8 mouse cellular contexts compared by ENCODE assay signal in the genomic region with DNA sequence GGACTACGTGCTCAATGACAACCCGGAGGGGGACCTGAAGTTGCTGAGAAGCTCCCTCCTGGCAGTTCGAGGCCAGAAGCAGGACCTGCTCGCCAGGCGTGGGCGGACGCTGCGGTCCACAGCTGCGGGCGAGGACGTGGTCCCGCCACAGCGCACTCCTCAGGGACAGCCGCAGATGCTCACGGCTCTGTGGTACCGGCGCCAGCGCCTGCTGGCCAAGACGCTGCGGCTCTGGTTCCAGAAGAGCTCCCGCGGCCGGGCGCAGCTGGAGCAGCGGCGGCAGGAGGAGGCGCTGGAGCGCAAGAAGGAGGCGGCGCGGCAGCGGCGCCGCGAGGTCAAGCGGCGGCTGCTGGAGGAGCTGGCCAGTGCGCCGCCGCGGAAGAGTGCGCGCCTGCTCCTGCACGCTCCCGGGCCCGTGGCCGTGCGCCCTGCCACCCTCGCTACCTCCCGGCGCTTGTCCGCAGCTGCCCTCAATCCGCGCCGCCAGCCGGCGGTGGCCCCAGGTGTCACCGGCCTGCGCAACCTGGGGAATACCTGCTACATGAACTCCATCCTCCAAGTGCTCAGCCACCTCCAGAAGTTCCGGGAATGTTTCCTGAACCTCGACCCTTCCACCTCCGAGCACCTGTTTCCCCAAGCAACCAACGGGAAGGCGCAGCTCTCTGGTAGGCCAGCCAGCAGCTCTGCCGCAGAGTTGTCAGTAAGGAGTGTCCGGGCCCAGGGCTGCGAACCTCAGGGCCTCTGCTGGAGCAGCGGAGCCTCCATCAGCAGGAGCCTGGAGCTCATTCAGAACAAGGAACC. TPM values are rescaled to one million over a fixed set of nuclear protein-coding genes. Genes with fewer than 3 reads are reported as not detected.
A peak's percentile ranks its signal among the peaks of the same experiment; 100 is the strongest.
DNase-seq lines count a peak whose midpoint lies in the region; ATAC-seq and TF ChIP-seq lines count a peak whose summit lies in the region.

No protein-coding gene starts in this region.

- peak in 1 of 2 experiments; percentile 27 for DNase-seq in layer of hippocampus, adult 2 months (ENCODE audit: low spot score in 2 of 2)
- DNase-seq in layer of hippocampus, adult 8-10 months (ENCODE audit: low spot score in 2 of 2), result no peak
- DNase-seq in gastrocnemius, postnatal 25 days, result peak; percentile 78
- DNase-seq in urinary bladder, postnatal 25 days (ENCODE audit: low spot score), result peak; percentile 48

- ATAC-seq in common myeloid progenitor, adult 5-6 weeks (replicated peaks; ENCODE audit: low read depth, poor library complexity, severe bottlenecking), result peak; percentile 53
- ATAC-seq in hindbrain, embryonic 16.5 days, result peak; percentile 49
- ATAC-seq in limb, embryonic 15.5 days (ENCODE audit: insufficient number of reproducible peaks, low FRiP score, low TSS enrichment, low read depth), result peak; percentile 65; the same call in 1 of the 2 replicates
- ATAC-seq in midbrain, embryonic 15.5 days (replicated peaks), result peak; percentile 51

- peak; percentile 27; the same call in 1 of the 2 replicates for TF ChIP-seq CTCF in layer of hippocampus, adult 2 months (conservative IDR thresholded peaks at IDR 0.05)

- H3K4me1 ChIP-seq in hindbrain, embryonic 16.5 days (ENCODE audit: control insufficient read depth, insufficient read depth, low read depth, low read length), result peaks cover 15% of the 10 kb centered on the region
- peaks cover 14% of the 10 kb centered on the region for H3K4me1 ChIP-seq in limb, embryonic 15.5 days
- peaks cover 21% of the 10 kb centered on the region for H3K4me1 ChIP-seq in midbrain, embryonic 15.5 days

- peak overlapping the region; percentile 84 for H3K4me2 ChIP-seq in hindbrain, embryonic 16.5 days (ENCODE audit: low read length)
- H3K4me2 ChIP-seq in limb, embryonic 15.5 days, result peak overlapping the region; percentile 81
- H3K4me2 ChIP-seq in midbrain, embryonic 15.5 days, result peak overlapping the region; percentile 63

- H3K36me3 ChIP-seq in hindbrain, embryonic 16.5 days (ENCODE audit: control insufficient read depth, insufficient read depth, low read length), result peaks cover 4% of the 10 kb centered on the region; the same call in 1 of the 2 replicates
- peaks cover 13% of the 10 kb centered on the region; the same call in 1 of the 2 replicates for H3K36me3 ChIP-seq in limb, embryonic 15.5 days
- H3K36me3 ChIP-seq in midbrain, embryonic 15.5 days (replicated peaks), result peaks cover 7% of the 10 kb centered on the region; the same call in 1 of the 2 replicates

- H3K9me3 ChIP-seq in hindbrain, embryonic 16.5 days (ENCODE audit: control insufficient read depth, low read length), result no peaks in the 10 kb centered on the region
- H3K9me3 ChIP-seq in limb, embryonic 15.5 days, result no peaks in the 10 kb centered on the region
- H3K9me3 ChIP-seq in midbrain, embryonic 15.5 days, result no peaks in the 10 kb centered on the region

- peak overlapping the region; percentile 61 for H3K9ac ChIP-seq in hindbrain, embryonic 16.5 days (ENCODE audit: low read depth, low read length)
- 0 out of 2 replicates have a peak overlapping the region, but pooled peaks have one; percentile 31 for H3K9ac ChIP-seq in limb, embryonic 15.5 days
- peak overlapping the region; percentile 31; the same call in 1 of the 2 replicates for H3K9ac ChIP-seq in midbrain, embryonic 15.5 days

- H3K27me3 ChIP-seq in hindbrain, embryonic 16.5 days (replicated peaks; ENCODE audit: control insufficient read depth, insufficient read depth, low read length), result no peaks in the 10 kb centered on the region; the same call in none of the 2 replicates
- peaks cover 20% of the 10 kb centered on the region for H3K27me3 ChIP-seq in limb, embryonic 15.5 days
- no peaks in the 10 kb centered on the region for H3K27me3 ChIP-seq in midbrain, embryonic 15.5 days (replicated peaks)

- H3K27ac ChIP-seq in layer of hippocampus, adult 2 months, result peak overlapping the region; percentile 80
- no peak overlapping the region for H3K27ac ChIP-seq in hindbrain, embryonic 16.5 days (ENCODE audit: low read depth, low read length)
- H3K27ac ChIP-seq in limb, embryonic 15.5 days, result peak overlapping the region; percentile 22; the same call in 1 of the 2 replicates
- H3K27ac ChIP-seq in midbrain, embryonic 15.5 days, result no peak overlapping the region

- peak overlapping the region; percentile 59 for H3K4me3 ChIP-seq in layer of hippocampus, adult 2 months
- peak overlapping the region; percentile 45 for H3K4me3 ChIP-seq in hindbrain, embryonic 16.5 days (ENCODE audit: low read length)
- H3K4me3 ChIP-seq in limb, embryonic 15.5 days, result peak overlapping the region; percentile 45
- peak overlapping the region; percentile 33 for H3K4me3 ChIP-seq in midbrain, embryonic 15.5 days

- WGBS in hindbrain, embryonic 16.5 days, result 6% methylated on average over 44 of the region's 68 CpGs
- WGBS in limb, embryonic 15.5 days, result 4% methylated on average over 66 of the region's 68 CpGs
- 5% methylated on average over 68 of the region's 68 CpGs for WGBS in midbrain, embryonic 15.5 days

RNA-seq across cellular contexts. Expression of gene Tomm6, which starts 15.7 kb away (rescaled TPM):
- total RNA-seq in layer of hippocampus, adult 2 months (2021), result 100 to 1,000 TPM; 204 to 205 TPM
- 100 to 1,000 TPM; 170 to 219 (median 199) TPM for total RNA-seq in layer of hippocampus, adult 8-10 months (2022)
- total RNA-seq in common myeloid progenitor, adult 5-6 weeks (2017), result 64.8 and 74.6 TPM in 2 replicates
- total RNA-seq in gastrocnemius, postnatal 25 days (2021), result 100 to 1,000 TPM; 120 to 121 TPM
- polyA plus RNA-seq in hindbrain, embryonic 16.5 days (2015; fragmentation: Nextera tagmentation; extraction: Ambion mirVana), result 264 and 286 TPM in 2 replicates
- 386 and 389 TPM in 2 replicates for polyA plus RNA-seq in limb, embryonic 15.5 days (2015; fragmentation: Nextera tagmentation; extraction: Ambion mirVana)
- 242 and 256 TPM in 2 replicates for polyA plus RNA-seq in midbrain, embryonic 15.5 days (2015; fragmentation: Nextera tagmentation; extraction: Ambion mirVana)

RNA-seq across cellular contexts. Expression of gene Frs3, which starts 16.3 kb away (rescaled TPM):
- 10 to 100 TPM; 23.8 to 29.0 TPM for total RNA-seq in layer of hippocampus, adult 2 months (2021)
- total RNA-seq in layer of hippocampus, adult 8-10 months (2022), result 10 to 100 TPM; 28.6 to 36.7 (median 31.2) TPM
- total RNA-seq in common myeloid progenitor, adult 5-6 weeks (2017), result 0.92 and 1.6 TPM in 2 replicates
- total RNA-seq in gastrocnemius, postnatal 25 days (2021), result 1 to 10 TPM; 3.9 to 4.0 TPM
- polyA plus RNA-seq in hindbrain, embryonic 16.5 days (2015; fragmentation: Nextera tagmentation; extraction: Ambion mirVana), result 55.7 and 58.1 TPM in 2 replicates
- 4.1 and 4.4 TPM in 2 replicates for polyA plus RNA-seq in limb, embryonic 15.5 days (2015; fragmentation: Nextera tagmentation; extraction: Ambion mirVana)
- polyA plus RNA-seq in midbrain, embryonic 15.5 days (2015; fragmentation: Nextera tagmentation; extraction: Ambion mirVana), result 46.7 and 49.0 TPM in 2 replicates

RNA-seq across cellular contexts. Expression of gene Gm21981, which starts 21.7 kb away (rescaled TPM):
- total RNA-seq in layer of hippocampus, adult 2 months (2021), result 1 to 10 TPM; 4.1 to 4.4 TPM
- 1 to 10 TPM; 3.3 to 4.3 (median 3.6) TPM for total RNA-seq in layer of hippocampus, adult 8-10 months (2022)
- 0.10 and 0.41 TPM in 2 replicates for total RNA-seq in common myeloid progenitor, adult 5-6 weeks (2017)
- total RNA-seq in gastrocnemius, postnatal 25 days (2021), result under 1 TPM; 0.61 to 0.70 TPM
- 1.4 TPM in 2 replicates for polyA plus RNA-seq in hindbrain, embryonic 16.5 days (2015; fragmentation: Nextera tagmentation; extraction: Ambion mirVana)
- 0.13 and 0.41 TPM in 2 replicates for polyA plus RNA-seq in limb, embryonic 15.5 days (2015; fragmentation: Nextera tagmentation; extraction: Ambion mirVana)
- polyA plus RNA-seq in midbrain, embryonic 15.5 days (2015; fragmentation: Nextera tagmentation; extraction: Ambion mirVana), result 0.79 and 1.0 TPM in 2 replicates

RNA-seq across cellular contexts. Expression of gene Prickle4, which starts 22.0 kb away (rescaled TPM):
- total RNA-seq in layer of hippocampus, adult 2 months (2021), result 1 to 10 TPM; 2.5 to 2.8 TPM
- 1 to 10 TPM; 2.9 to 3.7 (median 3.2) TPM for total RNA-seq in layer of hippocampus, adult 8-10 months (2022)
- total RNA-seq in common myeloid progenitor, adult 5-6 weeks (2017), result 0.27 and 0.34 TPM in 2 replicates
- 1 to 10 TPM; 1.3 to 2.6 TPM for total RNA-seq in gastrocnemius, postnatal 25 days (2021)
- 0.72 and 1.6 TPM in 2 replicates for polyA plus RNA-seq in hindbrain, embryonic 16.5 days (2015; fragmentation: Nextera tagmentation; extraction: Ambion mirVana)
- 0.27 TPM in 1 of 2 replicates, not detected in the other for polyA plus RNA-seq in limb, embryonic 15.5 days (2015; fragmentation: Nextera tagmentation; extraction: Ambion mirVana)
- 0.80 and 1.3 TPM in 2 replicates for polyA plus RNA-seq in midbrain, embryonic 15.5 days (2015; fragmentation: Nextera tagmentation; extraction: Ambion mirVana)

RNA-seq across cellular contexts. Expression of gene Usp49, which starts 42.0 kb away (rescaled TPM):
- total RNA-seq in layer of hippocampus, adult 2 months (2021), result 10 to 100 TPM; 11.5 to 12.3 TPM
- 10 to 100 TPM in 3 of 4 experiments, 1 to 10 TPM in 1; 8.1 to 11.5 (median 10.8) TPM for total RNA-seq in layer of hippocampus, adult 8-10 months (2022)
- 4.9 and 11.4 TPM in 2 replicates for total RNA-seq in common myeloid progenitor, adult 5-6 weeks (2017)
- 1 to 10 TPM; 2.2 to 2.8 TPM for total RNA-seq in gastrocnemius, postnatal 25 days (2021)
- 5.2 TPM in 2 replicates for polyA plus RNA-seq in hindbrain, embryonic 16.5 days (2015; fragmentation: Nextera tagmentation; extraction: Ambion mirVana)
- 3.0 and 4.0 TPM in 2 replicates for polyA plus RNA-seq in limb, embryonic 15.5 days (2015; fragmentation: Nextera tagmentation; extraction: Ambion mirVana)
- polyA plus RNA-seq in midbrain, embryonic 15.5 days (2015; fragmentation: Nextera tagmentation; extraction: Ambion mirVana), result 9.0 and 9.5 TPM in 2 replicates

Comparison
In these comparisons a context has a peak if more than half of its experiments do, and no peak if none do; other contexts are left out.
1. DNase-seq: peak in gastrocnemius, postnatal 25 days (single experiment) and urinary bladder, postnatal 25 days (single experiment); none in layer of hippocampus, adult 8-10 months (0 of 2).
2. H3K27ac ChIP-seq: peak in layer of hippocampus, adult 2 months (single experiment) and limb, embryonic 15.5 days (single experiment); none in hindbrain, embryonic 16.5 days (single experiment) and midbrain, embryonic 15.5 days (single experiment).
3. Peak in every context shown above with its lines, with median percentiles within 50 percentile points of each other: H3K4me3 ChIP-seq, ATAC-seq, H3K4me2 ChIP-seq and H3K9ac ChIP-seq.